Mouse (Mus musculus) megakaryocyte, embryonic 14.5 days (primary cell): ENCODE data around the gene Sacm1l.

Source experiments
- FLI1 ChIP-seq: IDR thresholded peaks from 2 replicates; pipeline ENCODE4 v1.6.1; 2012; ENCODE audit warnings: low read length, inconsistent platforms, mixed read lengths
- GATA1 ChIP-seq: IDR thresholded peaks from 3 replicates; pipeline ENCODE4 v1.6.1; 2012; ENCODE audit warnings: mixed read lengths, low read length, inconsistent platforms, borderline replicate concordance

- TF ChIP-seq GATA1 (no peak), FLI1 (no peak)
Observed at GRCm38 (mm10) chr9:123497906-123498305, 31.7 kb upstream of the Sacm1l start.
